Mouse (Mus musculus) activated CD4-positive, CD25-positive, alpha-beta regulatory T cell, adult 4 months (primary cell): ENCODE results near the gene Ap2a2. TPM values are rescaled to one million over a fixed set of nuclear protein-coding genes. Genes with fewer than 3 reads are reported as not detected.
"Not testable (repeated sequence)": the region's sequence is repeated elsewhere in the genome, so short reads cannot be mapped to it uniquely, and the experiment has no call there.

Experiments
- ATAC-seq: one replicate; pipeline ENCODE4 v1.8.0; 2017
- polyA plus RNA-seq, 2 experiments: library from polyadenylated mRNA; unstranded; fragments of 100-300 nt; shearing (Covaris generic); gene quantifications; one replicate each; pipeline ENCODE4 v1.2.1; 2017

Ap2a2 gene
- polyA plus RNA-seq, 2 experiments from 2014 or later = 13.4 to 15.5 TPM

GRCm38 (mm10) chr7:141607717-141608116 lies 45.7 kb downstream of the Ap2a2 start:
- ATAC-seq = no peak

- no peak for ATAC-seq
Measured at GRCm38 (mm10) chr7:141609719-141610514, 47.9 kb downstream of the Ap2a2 start.

GRCm38 (mm10) chr7:141611711-141612370 lies 49.9 kb downstream of the Ap2a2 start:
- no peak for ATAC-seq

- no peak for ATAC-seq
Measured at GRCm38 (mm10) chr7:141612371-141612760, 50.4 kb downstream of the Ap2a2 start.

- no peak for ATAC-seq
Measured at GRCm38 (mm10) chr7:141612791-141613190, 50.8 kb downstream of the Ap2a2 start.

- ATAC-seq = no peak
Measured at GRCm38 (mm10) chr7:141614329-141614832, 52.4 kb downstream of the Ap2a2 start.

- no peak for ATAC-seq
Measured at GRCm38 (mm10) chr7:141624214-141624613, 62.2 kb downstream of the Ap2a2 start.

GRCm38 (mm10) chr7:141625120-141625810 lies 63.3 kb downstream of the Ap2a2 start:
- ATAC-seq = no peak

GRCm38 (mm10) chr7:141628018-141628417 lies 66.0 kb downstream of the Ap2a2 start:
- no peak for ATAC-seq

- ATAC-seq = no peak
Measured at GRCm38 (mm10) chr7:141629241-141629640, 67.3 kb downstream of the Ap2a2 start.

GRCm38 (mm10) chr7:141638077-141638476 lies 76.1 kb downstream of the Ap2a2 start:
- ATAC-seq = not testable (repeated sequence)

GRCm38 (mm10) chr7:141638513-141639334 lies 76.8 kb downstream of the Ap2a2 start:
- not testable (repeated sequence) for ATAC-seq

GRCm38 (mm10) chr7:141639335-141639890 lies 77.4 kb downstream of the Ap2a2 start:
- ATAC-seq = peak; percentile 14

GRCm38 (mm10) chr7:141642375-141642774 lies 80.4 kb downstream of the Ap2a2 start:
- ATAC-seq = no peak

GRCm38 (mm10) chr7:141643160-141643559 lies 81.2 kb downstream of the Ap2a2 start:
- no peak for ATAC-seq

GRCm38 (mm10) chr7:141647083-141647482 lies 85.1 kb downstream of the Ap2a2 start:
- ATAC-seq = no peak

- ATAC-seq = no peak
Measured at GRCm38 (mm10) chr7:141647815-141648214, 85.8 kb downstream of the Ap2a2 start.

- no peak for ATAC-seq
Measured at GRCm38 (mm10) chr7:141652191-141652590, 90.2 kb downstream of the Ap2a2 start.

GRCm38 (mm10) chr7:141660346-141660745 lies 98.4 kb downstream of the Ap2a2 start:
- ATAC-seq = no peak

- no peak for ATAC-seq
Measured at GRCm38 (mm10) chr7:141661481-141661880, 99.5 kb downstream of the Ap2a2 start.

GRCm38 (mm10) chr7:141662223-141662622 lies 100.2 kb downstream of the Ap2a2 start:
- ATAC-seq = no peak

- ATAC-seq = peak; percentile 52
Measured at GRCm38 (mm10) chr7:141666190-141666589, 104.2 kb downstream of the Ap2a2 start.
